Mouse (Mus musculus): Measurements from ENCODE around the gene 1110051M20Rik.
A peak's percentile ranks its signal among the peaks of the same experiment; 100 is the strongest.

The 1110051M20Rik gene

DNA sequence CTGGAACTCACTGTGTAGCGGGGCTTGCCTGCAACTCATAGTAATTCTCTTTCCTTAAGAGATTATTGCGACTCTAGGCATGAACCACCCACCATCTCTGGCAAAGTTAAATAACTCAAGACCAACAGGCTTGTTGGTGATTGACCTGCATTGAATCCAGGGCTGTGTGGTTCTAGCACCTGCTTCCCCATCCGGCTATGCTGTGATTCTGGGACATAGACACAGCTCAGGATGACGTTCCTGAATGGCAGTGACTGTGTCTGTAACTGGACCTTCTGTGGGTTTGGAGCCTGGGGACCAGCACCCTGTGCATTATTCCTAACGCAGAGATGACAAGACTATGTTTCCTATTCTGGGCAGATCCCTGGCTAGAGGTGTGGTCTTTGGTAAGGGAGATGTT lies 148.6 kb downstream of the 1110051M20Rik start:
- DNase-seq = no peak

DNA sequence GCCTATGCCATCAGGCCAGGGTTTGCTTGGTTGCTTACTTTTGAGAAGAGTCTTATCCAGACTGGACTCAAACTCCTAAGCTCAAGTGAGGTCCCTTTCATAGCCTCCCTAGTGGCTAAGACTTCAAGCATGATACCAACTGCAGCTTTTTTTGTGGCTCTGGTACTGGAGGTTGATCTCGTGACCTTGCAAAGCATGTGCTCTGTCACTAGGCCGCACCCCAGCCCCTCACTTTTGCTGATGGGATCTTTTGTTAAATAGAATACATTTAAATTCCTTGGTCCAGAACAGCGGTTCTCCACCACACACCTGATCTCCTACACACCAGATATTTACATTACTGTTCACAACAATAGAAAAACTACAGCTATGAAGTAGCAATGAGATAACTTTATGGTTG lies 150.3 kb downstream of the 1110051M20Rik start:
- no peak for DNase-seq

DNA sequence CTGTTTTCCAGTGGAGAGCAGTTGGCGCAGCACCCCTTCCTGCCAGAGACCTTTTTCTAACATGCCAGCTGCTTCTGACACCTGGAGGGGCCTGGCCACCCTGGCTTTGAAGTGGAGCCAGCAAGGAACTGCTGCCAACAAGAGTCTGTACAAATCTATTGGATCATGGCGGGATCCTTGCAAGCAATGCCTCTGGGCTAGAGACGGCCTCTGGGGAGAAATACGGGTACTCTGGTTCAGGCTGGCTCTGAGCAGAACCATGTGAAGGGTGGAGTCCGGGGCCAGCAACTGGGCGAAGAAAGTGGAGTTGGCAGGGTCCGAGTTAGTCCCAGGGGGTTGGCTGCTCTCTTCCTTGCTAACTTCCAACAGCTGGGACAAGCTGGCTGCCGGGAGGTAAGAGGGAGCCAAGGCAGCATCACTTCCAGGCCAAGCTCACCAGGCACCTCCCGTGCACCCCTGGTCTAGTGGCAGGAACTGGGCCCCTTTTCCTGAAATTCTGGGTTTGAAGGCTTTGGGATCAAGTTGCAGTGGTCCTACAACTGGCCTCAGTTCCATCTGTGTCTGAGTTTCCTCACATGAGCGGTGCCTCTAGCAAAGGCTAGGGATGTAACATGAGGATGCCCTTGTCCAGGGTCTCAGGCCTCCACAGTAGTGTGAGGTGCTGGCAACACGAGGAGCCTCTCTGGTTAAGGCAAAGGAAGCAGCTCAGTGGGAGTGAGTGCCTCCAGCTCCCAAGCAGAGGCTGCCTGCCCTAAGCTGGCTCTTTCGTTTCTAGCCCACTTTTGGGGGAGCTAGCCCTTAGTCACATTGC lies 153.1 kb downstream of the 1110051M20Rik start:
- no peak for DNase-seq

DNA sequence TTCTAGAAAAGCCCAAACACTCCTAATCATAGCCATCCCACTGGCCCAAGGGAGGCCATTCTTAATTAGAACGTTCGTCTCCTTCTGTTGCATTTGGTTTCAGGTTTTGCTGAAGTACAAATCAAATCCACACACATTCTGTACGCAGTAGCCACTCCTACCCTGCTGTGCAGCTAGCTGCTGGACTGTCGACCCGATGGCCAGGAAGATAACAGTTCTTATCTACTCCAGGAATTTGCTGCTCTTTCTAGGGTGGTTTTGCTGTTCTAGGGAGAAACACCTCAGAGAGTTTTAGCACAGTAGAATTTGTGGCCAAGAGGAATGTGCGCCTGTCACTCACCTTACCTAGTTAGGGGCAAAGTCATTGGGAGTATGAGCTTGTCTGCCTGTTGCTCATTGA lies 156.9 kb downstream of the 1110051M20Rik start:
- DNase-seq = no peak

DNA sequence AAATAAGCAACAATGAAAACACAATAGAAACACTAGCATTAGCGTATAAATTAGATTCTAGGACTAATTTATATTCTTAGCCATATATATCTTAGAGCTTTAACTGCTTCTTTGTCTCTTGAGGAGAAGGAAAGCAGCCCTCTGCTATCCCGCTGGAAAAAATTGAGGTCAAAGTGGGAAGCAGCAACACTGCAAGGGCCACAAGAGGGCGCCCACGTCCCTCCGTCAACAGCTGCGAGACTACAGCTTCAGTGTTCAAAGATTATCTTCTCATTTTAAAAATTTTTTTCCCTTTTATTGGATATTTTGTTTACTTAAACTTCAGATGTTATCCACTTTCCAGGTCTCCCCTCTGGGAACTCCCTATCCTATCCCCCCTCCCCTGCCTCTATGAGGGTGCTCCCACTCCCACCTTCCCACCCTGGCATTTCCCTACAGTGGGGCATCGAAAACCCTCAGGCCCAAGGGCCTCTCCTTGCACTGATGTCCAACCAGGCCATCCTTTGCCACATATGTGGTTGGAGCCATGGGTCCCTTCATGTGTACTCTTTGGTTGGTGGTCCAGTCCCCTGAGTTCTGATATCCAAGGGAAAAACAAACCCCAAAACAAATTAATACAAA lies 158.5 kb downstream of the 1110051M20Rik start:
- DNase-seq = peak; percentile 87

DNA sequence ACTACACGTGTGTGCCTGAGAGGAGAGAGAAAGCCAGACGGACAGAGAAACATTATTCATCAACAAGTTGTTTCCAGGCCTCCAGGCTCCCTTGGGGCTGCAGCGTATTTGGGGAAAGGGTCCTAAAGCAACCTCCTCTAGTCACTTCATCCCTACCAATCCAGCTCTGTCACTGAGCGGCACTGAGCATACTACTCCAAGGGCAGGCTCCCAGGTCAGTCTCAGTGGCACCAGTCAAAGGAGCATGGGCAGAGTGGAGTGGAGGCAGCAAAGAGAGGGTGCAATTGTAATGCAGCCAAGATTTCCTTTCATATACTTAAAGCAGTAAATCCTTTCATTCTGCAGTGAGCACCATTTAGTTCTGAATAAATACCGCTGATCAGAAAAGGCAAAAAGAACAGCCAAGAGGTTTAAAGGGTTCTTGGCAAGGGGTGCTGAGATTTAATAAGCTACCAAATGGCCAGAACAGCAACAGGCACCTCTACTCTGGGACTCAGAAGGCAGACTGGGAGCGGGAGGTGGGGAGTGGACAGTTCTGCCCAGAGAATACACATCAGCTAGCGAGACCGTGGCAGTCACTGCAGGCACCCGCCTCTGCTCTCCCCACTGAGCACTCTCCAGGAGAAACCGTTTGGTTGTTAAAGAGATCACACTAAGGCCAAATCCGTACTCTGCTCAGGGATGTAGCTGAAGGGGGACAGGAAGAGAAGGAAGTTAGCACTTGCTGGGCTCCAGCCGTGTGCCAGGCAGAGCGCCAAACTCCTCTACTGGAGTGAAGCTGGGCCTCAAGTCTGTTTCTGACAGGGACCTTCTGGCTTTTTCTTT lies 159.9 kb downstream of the 1110051M20Rik start:
- peak; percentile 69 for DNase-seq

DNA sequence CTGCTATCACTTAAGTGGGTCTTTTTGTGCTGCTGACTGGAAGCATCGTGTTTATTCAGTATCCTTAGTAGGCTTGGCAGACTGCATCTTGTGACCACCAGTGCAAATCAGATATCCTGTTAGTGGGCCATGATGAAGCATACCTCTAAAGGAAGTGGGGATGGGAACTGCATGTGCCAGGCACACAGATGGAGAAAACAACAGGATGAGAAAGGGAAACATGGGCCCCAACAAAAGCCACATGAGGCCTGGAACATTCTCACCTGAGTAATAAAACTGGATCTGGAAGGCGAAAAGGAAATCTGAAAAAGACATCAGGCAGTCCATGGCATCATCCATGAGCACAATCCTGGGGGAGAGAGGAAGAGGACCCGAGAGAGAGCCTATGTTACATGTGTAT lies 160.5 kb downstream of the 1110051M20Rik start:
- DNase-seq = no peak

DNA sequence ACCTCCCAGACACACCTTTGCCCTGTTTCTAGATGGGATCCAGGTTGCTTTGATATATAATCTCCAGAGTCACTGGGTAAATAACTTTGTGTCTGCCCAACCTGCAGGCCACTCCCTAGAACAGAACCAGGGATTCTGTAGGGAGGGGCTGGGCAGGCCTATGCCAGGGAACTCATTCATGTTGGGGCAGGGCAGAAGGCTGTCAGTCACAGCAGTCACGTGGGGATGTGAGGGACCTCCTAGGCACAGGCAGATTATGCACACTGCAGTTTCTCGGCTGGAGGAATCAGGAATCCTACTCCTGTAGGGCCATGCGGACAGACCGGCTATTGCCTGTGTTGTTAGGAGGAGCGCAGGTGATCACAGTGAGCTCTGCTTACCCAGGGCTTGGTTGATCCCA lies 163.1 kb downstream of the 1110051M20Rik start:
- no peak for DNase-seq

DNA sequence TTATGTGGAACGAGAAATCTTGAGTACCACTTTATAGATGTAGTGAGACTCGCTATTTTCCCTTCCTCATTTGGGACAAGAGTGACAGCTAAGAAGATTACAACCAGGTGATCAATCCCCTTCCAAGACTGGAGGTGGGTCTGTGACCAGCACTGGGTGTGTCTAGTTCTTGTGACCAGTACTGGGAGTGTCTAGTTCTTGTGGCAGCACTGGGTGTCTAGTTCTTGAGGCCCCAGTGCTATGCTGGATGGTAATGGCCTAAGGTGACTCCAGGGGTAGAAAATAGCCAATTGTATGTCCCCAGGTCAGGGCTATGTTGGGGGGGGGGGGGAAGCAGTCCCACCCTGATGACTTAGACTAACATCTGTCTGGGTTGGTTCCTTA lies 165.1 kb downstream of the 1110051M20Rik start:
- no peak for DNase-seq

DNA sequence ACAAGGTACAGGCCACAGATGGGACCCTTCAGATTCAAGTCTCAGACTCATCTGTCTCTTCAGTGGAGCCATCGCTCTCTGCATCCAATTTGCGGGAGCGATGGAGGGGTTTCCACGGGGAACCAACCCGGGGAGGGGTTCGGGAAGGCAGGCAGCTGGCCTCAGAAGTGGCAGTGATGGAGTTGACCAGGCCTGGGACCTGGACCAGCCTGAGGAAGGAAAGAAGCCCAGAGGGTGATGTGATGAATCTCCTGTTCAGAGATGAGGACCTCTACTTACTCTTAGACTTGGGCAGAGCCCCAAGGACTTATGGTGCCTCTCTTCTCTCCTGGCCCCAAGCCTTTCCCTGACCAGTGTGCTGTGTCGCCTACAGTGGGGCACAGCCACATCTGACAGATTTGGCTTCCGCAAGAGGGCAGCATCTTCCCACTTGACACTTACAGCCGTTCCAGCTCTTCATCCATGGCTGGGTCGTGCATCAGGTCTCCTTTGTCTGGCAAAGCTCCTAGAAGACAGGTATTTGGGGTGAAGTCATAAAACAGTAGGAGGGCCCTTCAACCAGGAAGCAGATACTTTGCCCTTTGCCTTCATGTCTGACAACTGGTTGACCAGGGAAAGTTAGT lies 165.6 kb downstream of the 1110051M20Rik start:
- DNase-seq = peak; percentile 56

DNA sequence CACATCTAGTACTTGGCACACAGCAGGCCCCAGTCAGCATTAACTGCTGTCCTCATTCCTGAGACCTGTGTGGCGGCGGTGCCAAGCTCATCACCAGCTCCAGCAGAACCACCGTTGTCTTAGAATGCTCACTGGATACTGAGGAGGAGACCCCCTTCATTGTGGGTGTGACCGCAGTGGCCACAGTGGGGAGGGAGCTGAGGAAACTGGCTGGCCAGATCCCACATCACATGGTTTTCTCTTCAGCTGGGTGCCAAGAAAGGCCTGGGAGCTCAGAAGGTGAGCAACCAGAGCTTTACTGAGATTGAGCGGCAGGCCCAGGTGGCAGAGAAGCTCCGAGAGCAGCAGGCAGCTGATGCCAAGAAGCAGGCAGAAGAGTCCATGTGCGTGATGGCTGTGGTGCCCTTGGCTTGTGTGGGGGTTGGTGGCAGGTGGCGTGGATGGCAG lies 174.8 kb downstream of the 1110051M20Rik start:
- no peak for DNase-seq

DNA sequence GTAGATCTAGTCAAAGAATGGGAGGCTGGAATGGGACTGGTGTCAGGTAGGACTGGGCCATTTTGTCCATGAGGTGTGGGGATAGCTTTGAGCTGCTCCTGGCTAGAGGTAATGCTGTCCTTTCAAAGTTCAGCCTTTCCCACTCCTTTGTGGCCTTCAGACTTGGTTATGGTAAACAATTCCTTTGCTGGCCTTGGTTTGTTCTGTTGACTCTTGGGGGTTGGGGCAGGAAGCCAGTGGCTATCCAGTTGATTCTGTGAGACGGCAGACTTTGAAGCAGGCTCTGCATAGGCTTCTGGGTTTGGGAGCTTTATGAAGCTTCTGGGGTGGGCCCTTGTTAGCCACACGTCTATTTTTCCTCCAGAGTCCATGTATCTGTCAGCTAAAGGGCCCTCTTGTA lies 175.8 kb downstream of the 1110051M20Rik start:
- DNase-seq = no peak

DNA sequence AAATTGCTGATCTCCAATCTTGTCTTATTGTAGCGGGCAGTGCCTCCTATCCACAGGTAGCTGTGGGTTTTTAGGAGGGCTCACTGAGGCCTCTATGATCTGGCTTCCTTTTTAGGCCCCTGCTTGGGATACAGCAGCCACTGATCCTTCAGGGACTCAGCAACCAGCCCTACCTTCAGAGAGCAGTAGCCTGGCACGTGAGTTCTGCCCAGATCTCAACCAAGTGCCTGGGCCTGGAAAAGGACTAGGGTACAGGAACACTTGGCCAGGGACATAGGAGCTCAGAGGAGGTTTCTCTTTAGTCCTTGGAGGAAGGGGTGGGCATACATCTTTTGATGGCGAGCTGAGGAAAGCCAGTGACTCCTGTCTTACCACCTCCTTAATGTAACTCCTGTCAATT lies 176.5 kb downstream of the 1110051M20Rik start:
- DNase-seq = no peak

DNA sequence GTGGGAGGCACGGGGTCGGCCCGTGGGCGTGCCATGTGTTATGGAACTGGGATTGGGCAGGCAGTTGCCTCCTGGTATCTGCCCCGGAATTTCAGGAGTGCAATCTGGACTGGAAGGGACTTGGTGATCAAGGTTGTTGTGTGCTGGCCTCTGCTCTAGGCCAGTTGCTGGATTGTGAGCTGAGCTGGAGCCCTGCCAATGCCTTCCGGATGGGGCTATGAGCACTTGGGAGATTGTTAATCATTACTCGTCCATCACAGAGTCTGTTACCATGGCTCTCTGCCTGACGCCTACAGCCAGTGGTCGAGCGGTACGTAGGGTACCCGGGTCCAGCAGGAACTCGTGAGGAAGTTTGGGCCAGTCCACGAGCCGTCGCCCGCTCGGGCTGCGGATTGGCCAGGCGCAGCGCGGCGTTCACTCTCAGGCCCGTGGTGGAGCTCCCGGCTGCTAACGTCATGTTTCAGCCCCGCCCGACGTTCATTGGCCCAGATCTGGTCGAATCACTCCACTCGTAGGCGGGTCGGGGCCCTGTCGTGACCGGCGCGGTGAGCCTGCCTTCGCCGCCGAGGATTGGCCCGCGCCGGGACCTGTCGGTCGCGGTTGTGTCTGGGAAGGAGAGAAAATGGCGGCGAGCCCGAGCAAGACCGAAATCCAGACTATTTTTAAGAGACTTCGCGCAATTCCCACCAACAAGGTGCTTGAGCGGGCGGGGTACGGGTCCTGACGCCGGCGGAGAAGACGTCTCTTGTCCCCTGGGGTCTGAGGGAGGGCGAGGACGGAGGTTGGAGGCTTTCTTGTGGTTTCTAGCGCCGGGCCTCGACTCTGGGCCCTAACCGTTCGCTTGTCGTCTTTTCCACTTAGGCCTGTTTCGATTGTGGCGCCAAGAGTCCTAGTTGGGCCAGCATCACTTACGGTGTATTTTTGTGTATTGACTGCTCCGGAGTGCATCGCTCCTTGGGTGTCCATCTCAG lies 179.5 kb downstream of the 1110051M20Rik start, which contains the start of gene Arfgap2:
Gene Arfgap2, plus strand, starts transcription at position 264 of the 971 bp plus-strand sequence.
- DNase-seq = peak; percentile 98

DNA sequence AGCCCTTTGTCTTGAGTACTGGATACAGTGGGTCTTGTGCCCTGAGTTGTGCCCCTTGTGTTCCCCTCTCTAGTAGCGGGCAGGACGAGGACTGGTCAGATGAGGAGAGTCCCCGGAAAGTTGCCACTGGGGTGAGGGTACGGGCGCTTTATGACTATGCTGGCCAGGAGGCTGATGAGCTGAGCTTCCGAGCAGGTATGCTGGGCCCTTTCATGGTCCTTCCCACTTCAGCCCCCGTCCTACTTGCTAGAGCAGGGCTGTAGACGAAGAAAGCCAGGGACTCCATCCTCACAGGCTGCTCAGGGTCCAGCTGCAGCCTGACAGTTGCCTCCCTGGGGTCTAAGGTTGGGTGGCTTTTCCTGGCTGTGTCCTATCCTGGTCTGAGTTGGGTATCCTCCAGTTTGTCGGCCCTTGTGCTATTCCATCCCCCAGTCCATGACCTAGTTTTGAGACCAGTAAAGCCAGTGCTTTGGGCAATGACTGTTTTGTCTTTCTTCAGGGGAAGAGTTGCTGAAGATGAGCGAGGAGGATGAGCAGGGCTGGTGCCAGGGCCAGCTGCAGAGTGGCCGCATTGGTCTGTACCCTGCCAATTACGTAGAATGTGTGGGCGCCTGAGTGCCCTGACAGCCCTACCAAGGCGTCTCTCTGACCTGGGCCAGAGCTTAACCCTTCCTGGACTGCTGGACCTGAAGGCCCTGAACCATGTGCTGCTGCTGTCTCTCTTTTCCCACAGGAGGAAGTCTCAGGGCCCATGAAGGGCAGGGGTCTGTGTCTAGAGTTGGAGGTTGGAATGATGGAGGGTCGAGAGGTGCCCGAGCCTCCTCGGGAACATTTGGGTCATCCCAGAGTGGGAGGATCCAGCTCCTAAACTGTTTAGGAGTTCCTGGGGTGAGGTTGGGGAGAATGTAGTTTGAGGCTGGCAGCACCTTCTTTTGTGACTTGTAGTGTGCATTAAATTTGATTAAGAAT lies 180.5 kb downstream of the 1110051M20Rik start:
- DNase-seq = no peak

DNA sequence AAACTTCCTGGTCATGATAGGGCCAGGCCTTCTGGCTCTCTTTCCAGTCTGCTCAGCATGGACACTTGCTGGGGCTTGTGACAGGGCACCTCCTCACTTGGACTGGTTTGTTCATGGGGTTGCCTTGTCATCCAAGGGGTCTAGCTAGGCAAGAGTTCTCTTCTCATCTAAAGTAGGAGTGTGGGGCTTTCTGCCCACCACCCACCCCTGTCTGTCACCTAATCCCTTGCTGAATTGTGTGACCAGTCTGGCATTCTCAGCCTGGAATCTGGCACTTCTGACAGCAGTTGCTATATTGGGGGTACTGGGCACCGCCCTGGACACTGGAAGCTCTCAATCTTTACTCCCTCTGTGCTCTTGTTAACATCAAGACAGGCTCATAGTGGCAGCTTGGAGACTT lies 185.0 kb downstream of the 1110051M20Rik start:
- DNase-seq = no peak

DNA sequence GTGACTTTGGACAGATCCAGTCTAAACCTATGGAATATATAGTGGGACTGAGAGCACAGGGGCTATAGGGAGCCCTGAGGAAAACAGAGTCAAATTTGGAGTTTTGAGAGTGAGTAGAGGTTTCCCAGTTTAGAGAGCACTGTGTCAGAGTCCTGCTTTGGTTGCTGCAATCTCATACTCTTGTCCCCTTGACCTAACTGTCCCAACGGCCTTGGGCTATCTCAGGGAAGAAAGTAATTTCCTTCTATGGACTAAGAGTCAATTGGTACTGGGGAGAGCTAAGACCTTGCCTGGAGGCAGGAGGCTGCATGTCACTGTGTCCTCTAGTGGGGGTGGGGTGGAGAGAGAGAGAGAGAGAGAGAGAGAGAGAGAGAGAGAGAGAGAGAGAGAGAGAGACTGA lies 185.7 kb downstream of the 1110051M20Rik start:
- no peak for DNase-seq

DNA sequence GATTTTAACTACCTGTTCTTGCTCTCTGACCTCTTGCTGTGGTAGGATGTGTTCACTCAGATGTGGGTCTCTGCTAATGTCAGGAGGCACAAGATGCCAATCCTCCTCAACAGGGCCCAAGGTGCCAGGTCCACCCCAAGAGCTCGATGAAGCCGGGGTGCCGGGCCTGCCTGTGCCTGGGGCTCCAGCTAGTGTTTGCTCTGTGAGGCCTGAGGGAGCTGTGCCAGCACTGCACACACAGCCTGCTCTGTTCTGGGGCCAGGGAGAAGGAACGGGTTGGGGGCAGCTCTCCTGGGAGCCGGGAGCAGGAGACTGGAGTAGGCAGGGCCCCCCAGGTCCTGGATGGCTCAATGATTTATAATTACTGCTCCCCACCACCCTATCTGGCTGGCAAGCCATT lies 186.4 kb downstream of the 1110051M20Rik start:
- peak; percentile 50 for DNase-seq

DNA sequence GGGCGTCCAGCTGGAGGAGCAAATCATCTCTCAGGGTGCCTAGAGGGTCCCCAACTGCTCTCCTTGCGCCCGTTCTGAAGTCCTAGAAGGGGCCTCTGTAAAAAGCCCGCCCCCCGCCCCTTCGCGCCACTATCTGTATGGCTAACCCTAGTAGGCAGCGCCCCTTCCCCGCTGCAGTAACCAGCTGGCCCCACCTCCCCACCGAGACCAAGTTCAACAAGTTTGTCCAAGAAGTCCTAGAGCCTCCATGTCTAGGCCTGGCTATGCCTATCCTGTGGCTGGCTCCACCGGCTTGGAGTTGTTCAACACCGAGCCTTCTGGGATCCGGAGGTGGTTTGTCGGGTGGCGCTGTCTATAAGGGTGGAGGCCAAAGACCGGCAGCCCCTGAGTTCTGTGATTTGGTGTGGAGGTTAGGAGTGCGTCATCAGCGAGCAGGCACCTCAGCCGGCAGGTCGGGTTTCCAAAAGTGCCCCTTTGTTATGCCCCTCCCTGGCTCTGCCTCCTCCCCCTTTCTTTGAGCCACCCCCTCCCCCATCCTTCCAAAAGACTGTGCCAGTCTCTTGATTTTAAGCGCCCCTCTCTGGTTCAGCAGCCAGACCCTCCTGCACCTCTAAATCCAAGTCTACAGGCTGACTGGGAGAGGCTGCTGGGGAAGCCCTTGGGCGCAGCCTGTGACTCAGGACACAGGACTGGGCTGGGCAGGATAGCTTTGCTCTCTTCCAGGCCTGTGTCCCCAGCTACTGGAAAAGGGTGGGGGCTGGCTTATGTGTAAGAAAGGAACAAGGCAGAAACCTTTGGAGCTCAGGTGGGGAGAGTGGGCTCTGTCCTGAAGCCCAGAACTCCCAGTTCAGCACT lies 187.2 kb downstream of the 1110051M20Rik start:
- peak; percentile 41 for DNase-seq

All from right cerebral cortex, postnatal 14 days (tissue).